Mouse (Mus musculus) kidney, adult 2 months (tissue): ENCODE measurements around the gene Apoc2.
"Not testable (repeated sequence)": the region's sequence is repeated elsewhere in the genome, so short reads cannot be mapped to it uniquely, and the experiment has no call there.

Source experiments
- CTCF ChIP-seq: fragments of 200-500 bp; conservative IDR thresholded peaks from 2 replicates; pipeline ENCODE4 v1.5.1; 2011; ENCODE audit warnings: low read depth, mild to moderate bottlenecking, control low read depth, low read length, moderate library complexity, mixed read lengths; ENCODE audit not compliant: insufficient read depth, insufficient read length
- POLR2A ChIP-seq: fragments of 200-500 bp; IDR thresholded peaks from one replicate; pipeline ENCODE4 v1.6.1; 2011; ENCODE audit warnings: low read depth, low read length, control low read depth

GRCm38 (mm10) chr7:19686927-19687583 is 9.3 kb upstream of the Apoc2 start:
- not testable (repeated sequence) for TF ChIP-seq POLR2A, CTCF
